ENCODE assay signal across 8 mouse cellular contexts in the genomic region with DNA sequence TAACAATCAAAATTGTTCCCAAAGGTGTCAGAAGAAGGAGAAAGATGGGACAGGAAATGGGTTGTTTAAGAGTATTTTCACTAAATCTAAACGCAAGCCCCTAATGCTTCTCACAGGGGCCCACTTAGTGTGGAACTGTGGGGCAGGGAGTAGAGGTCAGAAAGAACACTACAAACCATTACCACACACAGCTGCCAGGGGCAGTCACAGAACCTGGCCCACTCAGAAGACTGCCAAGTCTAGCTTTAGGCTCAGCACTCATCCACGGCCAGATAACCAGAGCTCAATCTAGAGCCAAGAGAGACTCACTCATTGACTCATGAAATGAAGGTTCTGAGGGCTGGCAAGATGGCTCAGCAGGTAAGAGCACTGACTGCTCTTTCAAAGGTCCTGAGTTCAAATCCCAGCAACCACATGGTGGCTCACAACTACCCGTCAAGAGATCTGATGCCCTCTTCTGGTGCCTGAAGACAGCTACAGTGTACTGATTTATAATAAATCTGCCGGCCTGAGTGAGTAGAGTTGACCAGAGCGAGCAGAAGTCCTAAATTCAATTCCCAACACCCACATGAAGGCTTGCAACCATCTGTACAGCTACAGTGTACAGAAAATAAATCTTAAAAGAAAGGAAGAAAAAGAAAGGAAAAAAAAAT. TPM values are rescaled to one million over a fixed set of nuclear protein-coding genes. Genes with fewer than 3 reads are reported as not detected.
DNase-seq lines count a peak whose midpoint lies in the region; ATAC-seq and TF ChIP-seq lines count a peak whose summit lies in the region.

No protein-coding gene starts in this region.

- peak overlapping the region; percentile 85 for H3K4me2 ChIP-seq in kidney, embryonic 15.5 days
- peak overlapping the region; percentile 99 for H3K4me2 ChIP-seq in hindbrain, embryonic 15.5 days
- peak overlapping the region; percentile 100 for H3K4me2 ChIP-seq in midbrain, embryonic 15.5 days

- H3K4me3 ChIP-seq in kidney, embryonic 15.5 days (replicated peaks), result peak overlapping the region; percentile 80
- peak overlapping the region; percentile 63 for H3K4me3 ChIP-seq in hindbrain, embryonic 15.5 days
- H3K4me3 ChIP-seq in midbrain, embryonic 15.5 days, result peak overlapping the region; percentile 63

- TF ChIP-seq POLR2A in brain, embryonic 14.5 days (IDR thresholded peaks at IDR 0.05; ENCODE audit: borderline replicate concordance, extremely low read depth, insufficient read depth, insufficient read length, poor library complexity, severe bottlenecking), result no peak

- peak overlapping the region; percentile 98 for H3K27ac ChIP-seq in kidney, embryonic 15.5 days
- peak overlapping the region; percentile 82; the same call in 1 of the 2 replicates for H3K27ac ChIP-seq in hindbrain, embryonic 15.5 days (replicated peaks)
- no peak overlapping the region for H3K27ac ChIP-seq in midbrain, embryonic 15.5 days

- H3K27me3 ChIP-seq in kidney, embryonic 15.5 days, result no peaks in the 10 kb centered on the region
- peaks cover 8% of the 10 kb centered on the region; the same call in 1 of the 2 replicates for H3K27me3 ChIP-seq in hindbrain, embryonic 15.5 days
- no peaks in the 10 kb centered on the region; the same call in 1 of the 2 replicates for H3K27me3 ChIP-seq in midbrain, embryonic 15.5 days (replicated peaks)

- H3K36me3 ChIP-seq in kidney, embryonic 15.5 days, result peaks cover 39% of the 10 kb centered on the region
- peaks cover 7% of the 10 kb centered on the region for H3K36me3 ChIP-seq in hindbrain, embryonic 15.5 days
- no peaks in the 10 kb centered on the region for H3K36me3 ChIP-seq in midbrain, embryonic 15.5 days (replicated peaks)

- no peaks in the 10 kb centered on the region for H3K9me3 ChIP-seq in kidney, embryonic 15.5 days (replicated peaks)
- H3K9me3 ChIP-seq in hindbrain, embryonic 15.5 days, result no peaks in the 10 kb centered on the region
- no peaks in the 10 kb centered on the region for H3K9me3 ChIP-seq in midbrain, embryonic 15.5 days

- 34% methylated on average over 5 of the region's 5 CpGs for WGBS in kidney, embryonic 15.5 days
- WGBS in hindbrain, embryonic 15.5 days, result 46% methylated on average over 5 of the region's 5 CpGs
- 49% methylated on average over 5 of the region's 5 CpGs for WGBS in midbrain, embryonic 15.5 days

- ATAC-seq in kidney, embryonic 15.5 days (replicated peaks; ENCODE audit: low FRiP score), result no peak
- no peak for ATAC-seq in hindbrain, embryonic 15.5 days (ENCODE audit: low FRiP score, low read depth)
- ATAC-seq in midbrain, embryonic 15.5 days (replicated peaks), result no peak
- no peak for ATAC-seq in monocyte, adult 5-6 weeks (replicated peaks; ENCODE audit: insufficient number of reproducible peaks, low FRiP score, low TSS enrichment, poor library complexity, severe bottlenecking)

- peak overlapping the region; percentile 92 for H3K9ac ChIP-seq in kidney, embryonic 15.5 days
- H3K9ac ChIP-seq in hindbrain, embryonic 15.5 days, result no peak overlapping the region; the same call in 1 of the 2 replicates
- H3K9ac ChIP-seq in midbrain, embryonic 15.5 days, result no peak overlapping the region

- TF ChIP-seq CTCF in brain, embryonic 14.5 days (IDR thresholded peaks at IDR 0.05; ENCODE audit: borderline replicate concordance, extremely low read depth, insufficient read depth, insufficient read length), result peak; percentile 3; the same call in 1 of the 2 replicates

- peaks cover 40% of the 10 kb centered on the region for H3K4me1 ChIP-seq in kidney, embryonic 15.5 days
- H3K4me1 ChIP-seq in hindbrain, embryonic 15.5 days (replicated peaks), result peaks cover 36% of the 10 kb centered on the region
- H3K4me1 ChIP-seq in midbrain, embryonic 15.5 days, result peaks cover 29% of the 10 kb centered on the region

- DNase-seq in kidney, postnatal 4 days, result no peak
- DNase-seq in brain, embryonic 14.5 days (ENCODE audit: low read depth), result peak; percentile 31
- DNase-seq in thymus, postnatal 4 days, result no peak
- DNase-seq in adrenal gland, postnatal 14 days, result no peak

RNA-seq across cellular contexts. Expression of gene Inppl1, which starts 2.4 kb away (rescaled TPM):
- 49.9 and 52.1 TPM in 2 replicates for polyA plus RNA-seq in kidney, embryonic 15.5 days (2015; fragmentation: Nextera tagmentation; extraction: Ambion mirVana)
- 29.9 and 36.2 TPM in 2 replicates for polyA plus RNA-seq in brain, embryonic 14.5 days (2012; rRNA removed)
- polyA plus RNA-seq in hindbrain, embryonic 15.5 days (2015; fragmentation: Nextera tagmentation; extraction: Ambion mirVana), result 17.2 and 18.2 TPM in 2 replicates
- polyA plus RNA-seq in midbrain, embryonic 15.5 days (2015; fragmentation: Nextera tagmentation; extraction: Ambion mirVana), result 11.5 and 14.9 TPM in 2 replicates
- total RNA-seq in monocyte, adult 5-6 weeks (2017), result 20.6 to 58.3 TPM (median 31.0 TPM) in 3 replicates
- total RNA-seq in adrenal gland, postnatal 14 days (2021), result 87.3 and 87.4 TPM in 2 replicates

RNA-seq across cellular contexts. Expression of gene Phox2a, which starts 17.5 kb away (rescaled TPM):
- 0.72 and 1.9 TPM in 2 replicates for polyA plus RNA-seq in kidney, embryonic 15.5 days (2015; fragmentation: Nextera tagmentation; extraction: Ambion mirVana)
- polyA plus RNA-seq in brain, embryonic 14.5 days (2012; rRNA removed), result 0.87 and 3.1 TPM in 2 replicates
- 1.5 and 2.3 TPM in 2 replicates for polyA plus RNA-seq in hindbrain, embryonic 15.5 days (2015; fragmentation: Nextera tagmentation; extraction: Ambion mirVana)
- 0.10 and 0.55 TPM in 2 replicates for polyA plus RNA-seq in midbrain, embryonic 15.5 days (2015; fragmentation: Nextera tagmentation; extraction: Ambion mirVana)
- not detected in 3 replicates for total RNA-seq in monocyte, adult 5-6 weeks (2017)
- 25.7 and 30.6 TPM in 2 replicates for total RNA-seq in adrenal gland, postnatal 14 days (2021)

RNA-seq across cellular contexts. Expression of gene Folr2, which starts 21.4 kb away (rescaled TPM):
- polyA plus RNA-seq in kidney, embryonic 15.5 days (2015; fragmentation: Nextera tagmentation; extraction: Ambion mirVana), result 1.8 and 2.3 TPM in 2 replicates
- 4.3 and 4.5 TPM in 2 replicates for polyA plus RNA-seq in brain, embryonic 14.5 days (2012; rRNA removed)
- 2.4 and 2.9 TPM in 2 replicates for polyA plus RNA-seq in hindbrain, embryonic 15.5 days (2015; fragmentation: Nextera tagmentation; extraction: Ambion mirVana)
- polyA plus RNA-seq in midbrain, embryonic 15.5 days (2015; fragmentation: Nextera tagmentation; extraction: Ambion mirVana), result 2.3 and 2.8 TPM in 2 replicates
- not detected in 3 replicates for total RNA-seq in monocyte, adult 5-6 weeks (2017)
- 2.9 and 3.9 TPM in 2 replicates for total RNA-seq in adrenal gland, postnatal 14 days (2021)

RNA-seq across cellular contexts. Expression of gene Anapc15, which starts 27.9 kb away (rescaled TPM):
- 75.1 and 78.9 TPM in 2 replicates for polyA plus RNA-seq in kidney, embryonic 15.5 days (2015; fragmentation: Nextera tagmentation; extraction: Ambion mirVana)
- 88.7 and 115 TPM in 2 replicates for polyA plus RNA-seq in brain, embryonic 14.5 days (2012; rRNA removed)
- 72.9 and 77.5 TPM in 2 replicates for polyA plus RNA-seq in hindbrain, embryonic 15.5 days (2015; fragmentation: Nextera tagmentation; extraction: Ambion mirVana)
- polyA plus RNA-seq in midbrain, embryonic 15.5 days (2015; fragmentation: Nextera tagmentation; extraction: Ambion mirVana), result 76.9 and 78.1 TPM in 2 replicates
- 42.5 to 46.2 TPM (median 43.1 TPM) in 3 replicates for total RNA-seq in monocyte, adult 5-6 weeks (2017)
- total RNA-seq in adrenal gland, postnatal 14 days (2021), result 24.0 and 27.0 TPM in 2 replicates

RNA-seq across cellular contexts. Expression of gene Folr1, which starts 35.0 kb away (rescaled TPM):
- polyA plus RNA-seq in kidney, embryonic 15.5 days (2015; fragmentation: Nextera tagmentation; extraction: Ambion mirVana), result 51.0 and 63.0 TPM in 2 replicates
- 16.3 and 25.3 TPM in 2 replicates for polyA plus RNA-seq in brain, embryonic 14.5 days (2012; rRNA removed)
- 29.8 and 51.4 TPM in 2 replicates for polyA plus RNA-seq in hindbrain, embryonic 15.5 days (2015; fragmentation: Nextera tagmentation; extraction: Ambion mirVana)
- polyA plus RNA-seq in midbrain, embryonic 15.5 days (2015; fragmentation: Nextera tagmentation; extraction: Ambion mirVana), result 17.4 and 18.8 TPM in 2 replicates
- total RNA-seq in monocyte, adult 5-6 weeks (2017), result not detected in 3 replicates
- total RNA-seq in adrenal gland, postnatal 14 days (2021), result 2.6 and 3.0 TPM in 2 replicates
